Mouse (Mus musculus) liver, embryonic 14.5 days (tissue): ENCODE measurements at regions not wholly inside any gene's neighbourhood (a gene's known extent, or its start where the extent isn't known, plus 50 kb on each side); places are given as distances from the start of the nearest gene placed in this dataset.
A peak's percentile ranks its signal among the peaks of the same experiment; 100 is the strongest.

Source experiments
- ATAC-seq: fragments of 200-750 bp; cut with Nextera tagmentation; 2 replicates; pipeline ENCODE4 v1.8.0; 2017; ENCODE audit warnings: moderate number of reproducible peaks, mild to moderate bottlenecking, moderate library complexity; ENCODE audit not compliant: insufficient read depth
- DNase-seq, 3 experiments: peaks; one replicate each; pipeline ENCODE4 v3.0.0-alpha.2; 2012 to 2013; ENCODE audit warnings: low read depth in 3 of 3, low spot score in 3 of 3
- H3K27ac ChIP-seq: fragments of 300-500 bp; sonication (generic); 2 replicates; pipeline ENCODE4 v1.5.1; 2014; ENCODE audit warnings: moderate library complexity, mild to moderate bottlenecking, control low read depth, inconsistent platforms
- H3K27me3 ChIP-seq: fragments of 300-500 bp; sonication (generic); 2 replicates; pipeline ENCODE4 v1.6.1; 2014; ENCODE audit warnings: mild to moderate bottlenecking, low read length, moderate library complexity; ENCODE audit not compliant: control insufficient read depth, insufficient read depth
- H3K36me3 ChIP-seq: fragments of 300-500 bp; sonication (generic); replicated peaks from 2 replicates; pipeline ENCODE4 v1.6.1; 2014; ENCODE audit warnings: low read depth; ENCODE audit not compliant: control insufficient read depth, insufficient read depth
- H3K4me1 ChIP-seq, 2 experiments: fragments of 200-500 bp in 1 of 2; fragments of 300-500 bp in 1 of 2; sonication (generic) in 1 of 2; replicated peaks; 2 replicates each; pipeline ENCODE4 v1.6.1; 2012 to 2014; ENCODE audit warnings: antibody characterized with exemption in 1 of 2, inconsistent platforms in 1 of 2, low read length in 1 of 2; ENCODE audit not compliant: control insufficient read depth in 2 of 2, insufficient read depth in 2 of 2
- H3K4me2 ChIP-seq: fragments of 300-500 bp; sonication (generic); 2 replicates; pipeline ENCODE4 v1.6.1; 2014; ENCODE audit warnings: low read depth, mild to moderate bottlenecking, control low read depth, moderate library complexity
- H3K4me3 ChIP-seq, 2 experiments: fragments of 200-500 bp in 1 of 2; fragments of 300-500 bp in 1 of 2; sonication (generic) in 1 of 2; 2 replicates each; pipeline ENCODE4 v1.5.1; 2012 to 2014; ENCODE audit warnings: low read depth in 2 of 2, low read length in 2 of 2, mild to moderate bottlenecking in 2 of 2, control low read depth in 1 of 2, inconsistent platforms in 1 of 2, moderate library complexity in 1 of 2; ENCODE audit not compliant: insufficient read depth in 1 of 2
- H3K9ac ChIP-seq: fragments of 300-500 bp; sonication (generic); replicated peaks from 2 replicates; pipeline ENCODE4 v1.6.1; 2014; ENCODE audit warnings: mild to moderate bottlenecking, control low read depth, moderate library complexity
- H3K9me3 ChIP-seq: fragments of 300-500 bp; sonication (generic); 2 replicates; pipeline ENCODE4 v1.6.1; 2016; ENCODE audit warnings: low read length, mixed read lengths; ENCODE audit not compliant: control insufficient read depth
- CTCF ChIP-seq: IDR thresholded peaks from 2 replicates; pipeline ENCODE4 v1.5.1; 2016; ENCODE audit warnings: antibody characterized with exemption, low read depth, control low read depth
- EP300 ChIP-seq: IDR thresholded peaks from 2 replicates; pipeline ENCODE4 v1.6.1; 2016; ENCODE audit warnings: antibody characterized with exemption, low read depth
- WGBS: fragments of 180-500 bp; shearing (Covaris S2); extraction: QIAGEN DNeasy Blood & Tissue Kit; methylation state at CpG from one replicate; pipeline ENCODE4 v1.1.7; 2014; ENCODE audit not compliant: insufficient replicate concordance; 5-methylcytosine and 5-hydroxymethylcytosine counted together

DNA sequence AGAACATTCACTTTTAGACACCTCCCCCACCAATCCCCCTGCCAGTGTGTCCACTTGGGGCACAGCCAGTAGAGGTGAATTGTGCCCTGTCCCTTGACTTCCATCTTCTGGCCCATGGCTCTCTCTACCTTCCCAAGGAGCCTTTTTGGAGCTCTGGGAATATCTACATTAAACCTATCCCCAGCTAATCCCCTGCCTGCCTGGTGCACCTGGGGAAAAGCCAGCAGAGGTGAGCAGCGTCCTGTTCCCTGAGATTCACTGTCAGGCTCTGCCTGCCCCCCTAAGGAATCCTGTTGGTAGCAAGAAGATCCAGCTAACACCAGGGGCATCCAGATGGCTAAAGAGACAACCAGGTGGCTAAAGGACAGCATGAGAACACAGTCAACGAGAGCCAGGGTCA lies 93.6 kb upstream of the Srsf6 start:
- Histone ChIP-seq H3K9ac (no peak overlapping the region), H3K4me2 (no peak overlapping the region), H3K9me3 (no peaks in the 10 kb centered on the region), H3K27me3 (no peaks in the 10 kb centered on the region), H3K27ac (no peak overlapping the region), H3K4me1 (no peaks in the 10 kb centered on the region), H3K4me3 (no peak overlapping the region), H3K36me3 (no peaks in the 10 kb centered on the region)
- 29% methylated on average over 2 of the region's 2 CpGs for WGBS
- no peak for TF ChIP-seq CTCF
- TF ChIP-seq EP300 = no peak
- no peak for ATAC-seq
- no peak for DNase-seq

- Histone ChIP-seq H3K4me3 (no peak overlapping the region), H3K9me3 (no peaks in the 10 kb centered on the region), H3K27ac (no peak overlapping the region), H3K36me3 (no peaks in the 10 kb centered on the region), H3K4me1 (no peaks in the 10 kb centered on the region), H3K9ac (no peak overlapping the region), H3K27me3 (no peaks in the 10 kb centered on the region), H3K4me2 (no peak overlapping the region)
- WGBS = 71% methylated on average over 6 of the region's 6 CpGs
- no peak for ATAC-seq
- TF ChIP-seq EP300 = no peak
- TF ChIP-seq CTCF = no peak
- DNase-seq = no peak
Observed at GRCm38 (mm10) chr2:162833741-162834140, 97.6 kb upstream of the Srsf6 start.

GRCm38 (mm10) chr2:162818787-162819186 lies 112.5 kb upstream of the Srsf6 start:
- TF ChIP-seq EP300 (no peak), CTCF (no peak)
- no peak overlapping the region for H3K27ac ChIP-seq
- no peaks in the 10 kb centered on the region for H3K9me3 ChIP-seq
- H3K9ac ChIP-seq = no peak overlapping the region
- H3K27me3 ChIP-seq = no peaks in the 10 kb centered on the region
- no peak for ATAC-seq
- H3K36me3 ChIP-seq = no peaks in the 10 kb centered on the region
- no peaks in the 10 kb centered on the region for H3K4me1 ChIP-seq
- H3K4me2 ChIP-seq = no peak overlapping the region
- H3K4me3 ChIP-seq = no peak overlapping the region
- WGBS = 70% methylated on average over 4 of the region's 4 CpGs
- no peak for DNase-seq

DNA sequence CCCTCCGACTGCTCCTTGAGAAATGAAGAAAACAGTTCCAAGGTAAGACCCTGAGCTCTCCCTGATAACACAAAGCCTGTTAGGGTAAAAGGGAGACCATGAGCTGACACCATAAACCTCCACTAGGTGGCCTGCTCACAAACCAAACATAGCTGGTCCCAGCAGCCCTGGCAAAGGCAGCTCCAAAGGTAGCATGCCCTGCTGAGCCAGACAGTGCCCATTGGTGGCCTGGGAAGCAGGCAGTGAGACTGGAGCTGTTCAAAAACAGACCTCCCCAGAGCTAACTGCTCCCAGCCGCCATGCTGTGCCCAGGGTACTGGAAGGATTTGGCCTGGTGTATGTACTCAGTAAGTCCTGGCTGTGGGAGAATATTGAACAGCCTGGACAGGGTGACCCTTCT lies 117.1 kb upstream of the Srsf6 start:
- Histone ChIP-seq H3K4me1 (no peaks in the 10 kb centered on the region), H3K27me3 (no peaks in the 10 kb centered on the region), H3K9me3 (no peaks in the 10 kb centered on the region), H3K9ac (no peak overlapping the region), H3K36me3 (no peaks in the 10 kb centered on the region), H3K4me3 (no peak overlapping the region), H3K4me2 (no peak overlapping the region), H3K27ac (no peak overlapping the region)
- TF ChIP-seq EP300 = no peak
- peak; percentile 29; the same call in 1 of the 2 replicates for TF ChIP-seq CTCF
- DNase-seq (no peak), ATAC-seq (no peak)
- WGBS = 37% methylated on average over 2 of the region's 2 CpGs

DNA sequence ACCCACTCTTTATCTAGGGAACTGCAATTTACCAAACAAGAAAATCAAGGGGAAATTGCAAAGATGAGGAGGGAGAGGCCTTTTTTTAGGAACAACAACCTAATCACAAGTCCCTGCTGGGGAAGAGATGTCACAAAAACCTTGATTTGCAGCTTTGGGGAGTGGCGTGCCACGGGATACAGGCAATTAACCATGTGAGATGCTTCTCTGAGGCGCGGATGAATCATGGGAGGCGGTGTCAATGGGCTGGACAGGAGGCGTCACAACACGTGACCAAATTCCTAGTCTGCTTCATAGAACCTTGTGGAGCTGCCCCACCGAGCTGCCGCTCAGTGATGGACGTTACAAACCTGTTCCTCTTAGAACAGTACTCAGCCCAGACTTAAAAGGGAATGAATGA lies 123.6 kb upstream of the Srsf6 start:
- no peak overlapping the region for H3K9ac ChIP-seq
- TF ChIP-seq CTCF = no peak
- no peak for TF ChIP-seq EP300
- H3K4me1 ChIP-seq = no peaks in the 10 kb centered on the region
- H3K27ac ChIP-seq = no peak overlapping the region
- WGBS = 78% methylated on average over 10 of the region's 10 CpGs
- H3K4me3 ChIP-seq = no peak overlapping the region
- no peaks in the 10 kb centered on the region for H3K27me3 ChIP-seq
- no peaks in the 10 kb centered on the region for H3K9me3 ChIP-seq
- H3K4me2 ChIP-seq = no peak overlapping the region
- H3K36me3 ChIP-seq = no peaks in the 10 kb centered on the region
- no peak for ATAC-seq
- DNase-seq = no peak
